Mouse (Mus musculus) intestine, embryonic 15.5 days (tissue): ENCODE results near the gene Nufip1. TPM values are rescaled to one million over a fixed set of nuclear protein-coding genes. Genes with fewer than 3 reads are reported as not detected.

Experiments used
- polyA plus RNA-seq: library from polyadenylated mRNA; unstranded; fragments of >200 nt; fragmentation: Nextera tagmentation; extraction: Ambion mirVana; gene quantifications from 2 replicates; pipeline ENCODE4 v1.2.1, GENCODE M21; 2015

Gene Nufip1
- polyA plus RNA-seq, 1 experiment from 2014 or later, result 17.4 TPM

Other genes starting within 250 kb of the Nufip1 start
- 0.42 and 0.59 TPM in 2 replicates for gene Kctd4, start 155.9 kb upstream of the Nufip1 start, polyA plus RNA-seq
- gene Gtf2f2, start 100.0 kb upstream of the Nufip1 start, polyA plus RNA-seq, result 34.7 and 37.2 TPM in 2 replicates
- 10.1 and 10.5 TPM in 2 replicates for gene Gpalpp1, start 131 bp upstream of the Nufip1 start, polyA plus RNA-seq